Mouse (Mus musculus): ENCODE data around the gene Slc25a23. TPM values are rescaled to one million over a fixed set of nuclear protein-coding genes. Genes with fewer than 3 reads are reported as not detected.

Slc25a23 gene
- polyA plus RNA-seq, 1 experiment from 2014 or later = 45.0 TPM

GRCm38 (mm10) chr17:57095855-57096622 lies 36.4 kb upstream of the Slc25a23 start:
- WGBS = under 1% methylated on average over 18 of the region's 19 CpGs
- Histone ChIP-seq H3K27ac (replicated peaks) (no peak overlapping the region), H3K36me3 (no peaks in the 10 kb centered on the region), H3K4me2 (peak overlapping the region; percentile 52), H3K4me3 (peak overlapping the region; percentile 19), H3K4me1 (replicated peaks) (peaks cover 9% of the 10 kb centered on the region), H3K9me3 (no peaks in the 10 kb centered on the region), H3K9ac (no peak overlapping the region), H3K27me3 (peaks cover 10% of the 10 kb centered on the region; the same call in 1 of the 2 replicates)
- peak; percentile 82 for ATAC-seq (ENCODE audit: low FRiP score, low read depth)

- no peaks in the 10 kb centered on the region for H3K36me3 ChIP-seq
- no peak overlapping the region for H3K9ac ChIP-seq
- H3K4me3 ChIP-seq = no peak overlapping the region
- H3K9me3 ChIP-seq = no peaks in the 10 kb centered on the region
- no peak overlapping the region for H3K27ac ChIP-seq (replicated peaks)
- ATAC-seq (ENCODE audit: low FRiP score, low read depth) = no peak
- 96% methylated on average over 3 of the region's 3 CpGs for WGBS
- H3K27me3 ChIP-seq = peaks cover 10% of the 10 kb centered on the region; the same call in 1 of the 2 replicates
- no peak overlapping the region for H3K4me2 ChIP-seq
- H3K4me1 ChIP-seq (replicated peaks) = peaks cover 9% of the 10 kb centered on the region
These were observed 34.6 kb upstream of the Slc25a23 start for GRCm38 (mm10) chr17:57094222-57094621.

DNA sequence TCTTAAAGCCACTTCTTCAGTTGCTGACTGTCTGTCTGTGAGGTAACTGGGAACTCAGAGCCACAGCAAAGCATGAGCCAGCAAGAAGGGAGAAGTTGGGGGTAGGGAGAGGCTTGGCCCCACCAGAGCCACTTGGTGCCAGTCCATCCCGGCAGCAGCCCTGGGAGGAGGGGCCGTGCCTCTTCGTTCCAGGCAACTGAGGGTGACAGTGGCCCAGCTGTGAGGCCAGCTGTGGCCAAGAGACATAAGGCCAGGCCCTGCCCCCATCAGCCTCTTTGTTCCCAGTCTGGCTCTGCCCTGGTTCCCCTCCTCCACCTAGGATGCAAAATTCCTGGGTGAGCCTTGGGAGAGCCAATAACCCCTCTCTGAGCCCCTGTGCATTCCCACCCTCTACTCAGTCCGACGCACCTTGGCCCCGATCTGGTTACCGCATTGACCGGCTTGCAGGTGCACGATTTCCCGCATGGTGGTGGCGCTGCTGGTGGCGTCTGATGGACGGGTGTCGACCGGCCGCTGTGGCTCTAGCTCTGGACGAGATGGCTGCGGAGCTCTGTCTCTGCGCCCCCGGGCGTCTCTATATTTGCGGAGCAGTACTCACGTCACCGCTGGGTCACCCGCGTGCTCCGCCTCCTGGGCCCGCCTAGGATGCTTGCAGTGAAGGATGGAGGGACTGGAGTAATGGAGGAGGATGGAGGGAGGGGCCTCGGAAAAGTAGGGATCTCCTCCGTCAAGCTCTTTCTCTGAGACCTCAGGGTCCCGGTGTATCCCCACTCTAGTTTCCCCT lies 27.6 kb upstream of the Slc25a23 start, which contains the start of gene Tubb4a:
Tubb4a (minus strand) TSS at position 734 of the 784 bp plus-strand sequence.
- H3K27ac ChIP-seq (replicated peaks) = peak within 1 kb of the TSS; percentile 83
- 0 out of 2 replicates have a peak, but pooled peaks cover 7% of the 10 kb centered on the region for H3K36me3 ChIP-seq
- H3K4me2 ChIP-seq = peak within 1 kb of the TSS; percentile 66
- H3K4me3 ChIP-seq = peak within 1 kb of the TSS; percentile 57
- WGBS = under 1% methylated on average over 31 of the region's 31 CpGs
- H3K9ac ChIP-seq = peak within 1 kb of the TSS; percentile 72
- H3K4me1 ChIP-seq (replicated peaks) = peaks cover 30% of the 10 kb centered on the region
- ATAC-seq (ENCODE audit: low FRiP score, low read depth) = peak; percentile 95
- no peaks in the 10 kb centered on the region for H3K27me3 ChIP-seq
- H3K9me3 ChIP-seq = no peaks in the 10 kb centered on the region

- peak overlapping the region; percentile 72 for H3K9ac ChIP-seq
- H3K4me1 ChIP-seq (replicated peaks) = peaks cover 30% of the 10 kb centered on the region
- H3K4me3 ChIP-seq = peak overlapping the region; percentile 57
- 83% methylated on average over 11 of the region's 11 CpGs for WGBS
- H3K9me3 ChIP-seq = no peaks in the 10 kb centered on the region
- no peak overlapping the region for H3K27ac ChIP-seq (replicated peaks)
- peak overlapping the region; percentile 66 for H3K4me2 ChIP-seq
- H3K36me3 ChIP-seq = peaks cover 14% of the 10 kb centered on the region
- no peak for ATAC-seq (ENCODE audit: low FRiP score, low read depth)
- H3K27me3 ChIP-seq = no peaks in the 10 kb centered on the region
These were observed 26.5 kb upstream of the Slc25a23 start for GRCm38 (mm10) chr17:57085970-57086757.

DNA sequence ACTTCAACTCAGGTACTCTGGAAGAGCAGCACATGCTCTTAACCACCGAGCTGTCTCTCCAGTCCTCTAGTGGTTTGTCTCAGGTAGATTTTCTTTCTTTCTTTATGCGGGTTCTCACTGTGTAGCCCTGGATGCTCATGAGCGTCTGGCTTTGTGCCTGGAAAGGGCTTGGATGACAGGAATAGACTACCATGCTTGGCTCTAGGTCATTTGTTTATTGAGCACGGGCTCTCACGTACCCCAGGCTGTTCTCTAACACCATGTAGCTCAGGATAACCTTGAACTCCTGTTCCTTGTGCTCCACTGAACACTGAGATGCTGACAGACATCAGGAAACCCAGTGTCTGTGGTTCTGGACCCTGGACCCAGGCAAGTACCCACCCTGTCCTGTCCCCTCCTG lies 22.8 kb upstream of the Slc25a23 start:
- Histone ChIP-seq H3K9me3 (no peaks in the 10 kb centered on the region), H3K9ac (no peak overlapping the region), H3K4me3 (no peak overlapping the region), H3K36me3 (peaks cover 28% of the 10 kb centered on the region), H3K27me3 (no peaks in the 10 kb centered on the region), H3K4me1 (replicated peaks) (peaks cover 30% of the 10 kb centered on the region), H3K4me2 (no peak overlapping the region), H3K27ac (replicated peaks) (no peak overlapping the region)
- WGBS = 75% methylated on average over 5 of the region's 5 CpGs
- no peak for ATAC-seq (ENCODE audit: low FRiP score, low read depth)

DNA sequence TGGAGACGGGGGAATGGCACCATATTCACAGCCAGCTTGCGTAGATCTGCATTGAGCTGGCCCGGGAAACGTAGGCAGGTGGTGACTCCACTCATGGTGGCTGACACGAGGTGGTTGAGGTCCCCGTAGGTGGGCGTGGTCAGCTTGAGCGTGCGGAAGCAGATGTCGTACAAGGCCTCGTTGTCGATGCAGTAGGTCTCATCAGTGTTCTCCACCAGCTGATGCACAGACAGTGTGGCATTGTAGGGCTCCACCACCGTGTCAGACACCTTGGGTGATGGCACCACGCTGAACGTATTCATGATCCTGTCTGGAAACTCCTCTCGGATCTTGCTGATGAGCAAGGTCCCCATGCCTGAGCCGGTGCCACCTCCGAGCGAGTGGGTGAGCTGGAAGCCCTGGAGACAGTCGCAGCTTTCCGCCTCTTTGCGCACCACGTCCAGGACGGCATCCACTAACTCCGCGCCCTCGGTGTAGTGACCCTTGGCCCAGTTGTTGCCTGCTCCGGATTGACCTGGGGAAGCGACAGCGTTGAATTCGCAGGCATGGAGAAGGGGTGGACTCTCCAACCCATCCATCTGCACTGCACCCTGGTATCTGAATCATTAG lies 21.7 kb upstream of the Slc25a23 start:
- no peaks in the 10 kb centered on the region for H3K27me3 ChIP-seq
- H3K4me1 ChIP-seq (replicated peaks) = peaks cover 29% of the 10 kb centered on the region
- no peak overlapping the region for H3K4me2 ChIP-seq
- ATAC-seq (ENCODE audit: low FRiP score, low read depth) = no peak
- H3K9me3 ChIP-seq = no peaks in the 10 kb centered on the region
- H3K36me3 ChIP-seq = peaks cover 28% of the 10 kb centered on the region
- H3K4me3 ChIP-seq = no peak overlapping the region
- H3K27ac ChIP-seq (replicated peaks) = no peak overlapping the region
- H3K9ac ChIP-seq = no peak overlapping the region
- 95% methylated on average over 31 of the region's 31 CpGs for WGBS

DNA sequence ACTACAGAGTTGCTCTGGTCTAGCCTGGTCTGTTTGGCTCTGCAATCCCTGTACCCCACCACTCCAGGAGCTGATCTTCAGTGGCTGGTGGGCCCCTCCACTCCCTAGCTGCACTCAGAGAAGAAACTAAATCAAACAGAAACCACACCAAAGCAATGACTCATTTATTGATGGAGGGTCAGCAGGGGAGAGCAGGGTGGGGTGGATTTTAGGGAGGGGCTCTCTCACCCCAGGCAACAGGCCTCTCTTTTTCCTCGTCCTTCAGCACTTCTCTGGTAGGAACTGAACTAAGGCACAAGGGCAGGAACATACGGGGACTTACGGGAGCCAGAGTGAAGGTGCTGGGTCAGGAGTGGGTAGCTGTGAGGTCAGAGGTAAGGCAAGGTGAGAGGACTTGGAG lies 20.3 kb upstream of the Slc25a23 start:
- Histone ChIP-seq H3K4me2 (no peak overlapping the region), H3K9ac (no peak overlapping the region), H3K27me3 (no peaks in the 10 kb centered on the region), H3K36me3 (peaks cover 28% of the 10 kb centered on the region), H3K9me3 (no peaks in the 10 kb centered on the region), H3K4me3 (no peak overlapping the region), H3K27ac (replicated peaks) (no peak overlapping the region), H3K4me1 (replicated peaks) (peaks cover 18% of the 10 kb centered on the region)
- no peak for ATAC-seq (ENCODE audit: low FRiP score, low read depth)
- WGBS = 77% methylated on average over 3 of the region's 3 CpGs

DNA sequence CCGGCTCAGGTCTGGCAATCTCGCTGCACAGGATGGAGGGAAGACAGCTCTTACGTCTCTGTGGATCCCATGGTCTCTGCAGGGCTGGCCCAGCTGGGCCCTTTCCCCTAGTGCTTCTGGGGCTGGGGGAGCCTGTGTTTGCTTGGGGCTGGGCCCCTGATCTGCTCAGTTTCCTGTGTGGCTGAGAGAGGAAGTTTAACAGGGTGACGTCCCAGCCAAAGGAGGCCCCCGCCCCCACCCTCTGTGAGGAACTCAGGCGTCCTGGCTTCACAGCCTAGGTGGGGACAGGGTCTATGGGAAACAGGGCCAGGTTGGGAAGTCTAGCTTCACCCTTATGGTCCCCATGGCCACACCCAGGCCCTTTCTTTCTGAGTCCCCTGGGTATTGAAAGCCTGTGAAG lies 18.7 kb upstream of the Slc25a23 start, which contains the start of gene Dennd1c:
Dennd1c (minus strand) TSS at position 179 of the 400 bp plus-strand sequence.
- H3K27ac ChIP-seq (replicated peaks) = no peak within 1 kb of the TSS
- H3K9ac ChIP-seq = no peak within 1 kb of the TSS
- H3K4me1 ChIP-seq (replicated peaks) = 0 out of 2 replicates have a peak, but pooled peaks cover 2% of the 10 kb centered on the region
- no peak within 1 kb of the TSS for H3K4me3 ChIP-seq
- H3K4me2 ChIP-seq = no peak within 1 kb of the TSS
- no peak for ATAC-seq (ENCODE audit: low FRiP score, low read depth)
- H3K27me3 ChIP-seq = no peaks in the 10 kb centered on the region
- 52% methylated on average over 6 of the region's 6 CpGs for WGBS
- H3K36me3 ChIP-seq = peaks cover 22% of the 10 kb centered on the region
- no peaks in the 10 kb centered on the region for H3K9me3 ChIP-seq

GRCm38 (mm10) chr17:57076916-57077315 lies 17.3 kb upstream of the Slc25a23 start:
- peaks cover 22% of the 10 kb centered on the region for H3K36me3 ChIP-seq
- H3K9me3 ChIP-seq = no peaks in the 10 kb centered on the region
- no peak for ATAC-seq (ENCODE audit: low FRiP score, low read depth)
- H3K4me1 ChIP-seq (replicated peaks) = no peaks in the 10 kb centered on the region
- H3K27ac ChIP-seq (replicated peaks) = no peak overlapping the region
- H3K9ac ChIP-seq = no peak overlapping the region
- H3K4me3 ChIP-seq = no peak overlapping the region
- WGBS = 56% methylated on average over 3 of the region's 3 CpGs
- H3K27me3 ChIP-seq = no peaks in the 10 kb centered on the region
- no peak overlapping the region for H3K4me2 ChIP-seq

DNA sequence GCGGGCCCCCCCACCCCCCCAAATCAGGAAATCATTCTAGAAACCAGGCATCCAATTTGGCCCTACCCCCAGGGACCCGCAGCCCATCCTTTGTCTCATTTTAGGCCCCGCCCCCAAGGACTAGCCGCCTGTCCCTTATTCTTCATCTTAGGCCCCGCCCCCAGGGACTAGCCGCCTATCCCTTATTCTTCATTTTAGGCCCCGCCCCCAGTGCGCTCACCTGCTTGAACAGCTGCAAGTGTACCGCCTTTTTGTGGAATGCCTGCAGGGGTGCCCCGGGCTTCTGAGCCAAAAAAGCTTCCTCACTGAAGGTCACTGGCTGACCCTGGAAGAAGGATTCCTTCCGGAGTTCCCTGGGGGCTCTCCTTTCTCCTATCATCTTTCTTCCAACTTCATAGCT lies 11.0 kb upstream of the Slc25a23 start:
- Histone ChIP-seq H3K9me3 (no peaks in the 10 kb centered on the region), H3K36me3 (no peaks in the 10 kb centered on the region), H3K4me2 (peak overlapping the region; percentile 44), H3K27ac (replicated peaks) (no peak overlapping the region), H3K4me3 (peak overlapping the region; percentile 18), H3K9ac (no peak overlapping the region), H3K27me3 (no peaks in the 10 kb centered on the region), H3K4me1 (replicated peaks) (no peaks in the 10 kb centered on the region)
- ATAC-seq (ENCODE audit: low FRiP score, low read depth) = peak; percentile 53; the same call in 1 of the 2 replicates
- 3% methylated on average over 11 of the region's 11 CpGs for WGBS

DNA sequence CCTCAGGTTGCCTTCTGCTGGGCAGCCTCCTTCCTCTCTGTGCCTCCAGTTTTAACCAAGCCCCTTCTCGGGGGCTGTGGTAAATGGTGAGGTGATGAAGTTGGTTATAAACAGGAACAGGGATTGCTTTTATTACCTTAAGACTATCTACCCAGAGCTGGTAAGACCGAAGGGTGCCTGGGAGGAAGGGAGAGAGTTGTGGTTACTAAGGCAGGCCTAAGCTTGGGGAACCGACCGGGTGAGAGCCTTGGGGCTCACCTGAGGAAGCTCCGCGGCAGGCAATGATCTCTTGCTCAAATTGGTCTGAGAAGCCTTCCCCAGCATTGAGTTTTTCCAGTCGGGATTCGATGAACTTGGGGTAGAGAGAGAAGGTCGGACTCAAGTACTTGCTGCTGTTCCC lies 10.6 kb upstream of the Slc25a23 start:
- 0 out of 2 replicates have a peak, but pooled peaks have one; percentile 25 for ATAC-seq (ENCODE audit: low FRiP score, low read depth)
- WGBS = 12% methylated on average over 9 of the region's 9 CpGs
- Histone ChIP-seq H3K4me2 (peak overlapping the region; percentile 44), H3K9ac (no peak overlapping the region), H3K4me1 (replicated peaks) (no peaks in the 10 kb centered on the region), H3K9me3 (no peaks in the 10 kb centered on the region), H3K4me3 (peak overlapping the region; percentile 18), H3K27ac (replicated peaks) (no peak overlapping the region), H3K36me3 (no peaks in the 10 kb centered on the region), H3K27me3 (no peaks in the 10 kb centered on the region)

Data from hindbrain, embryonic 15.5 days (tissue).